Mouse (Mus musculus): ENCODE measurements around the gene Mex3a.
"Not testable (repeated sequence)": the region's sequence is repeated elsewhere in the genome, so short reads cannot be mapped to it uniquely, and the experiment has no call there.

The Mex3a gene

DNA sequence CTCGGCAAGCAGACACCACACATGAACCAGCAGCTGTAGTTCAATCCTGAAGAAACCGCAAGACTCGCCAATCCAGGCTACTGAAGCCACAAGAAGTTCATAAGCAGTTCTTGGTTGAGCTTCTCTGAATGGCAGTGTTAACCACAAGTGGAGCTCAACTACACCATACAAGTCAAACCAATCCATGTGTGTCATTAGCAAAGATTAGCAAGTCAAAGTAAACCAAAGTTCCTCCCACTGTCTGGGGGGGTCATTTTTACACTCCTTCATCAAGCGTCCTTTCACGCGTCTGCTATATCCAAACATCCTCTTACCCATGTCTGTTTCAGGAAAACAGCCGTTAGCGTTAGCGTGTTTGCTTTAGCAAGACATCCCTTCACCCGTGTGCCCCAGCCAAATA, 38.1 kb downstream of the Mex3a start:
- no peak for DNase-seq

GRCm38 (mm10) chr3:88571856-88572255, 39.7 kb downstream of the Mex3a start:
- no peak for DNase-seq

DNA sequence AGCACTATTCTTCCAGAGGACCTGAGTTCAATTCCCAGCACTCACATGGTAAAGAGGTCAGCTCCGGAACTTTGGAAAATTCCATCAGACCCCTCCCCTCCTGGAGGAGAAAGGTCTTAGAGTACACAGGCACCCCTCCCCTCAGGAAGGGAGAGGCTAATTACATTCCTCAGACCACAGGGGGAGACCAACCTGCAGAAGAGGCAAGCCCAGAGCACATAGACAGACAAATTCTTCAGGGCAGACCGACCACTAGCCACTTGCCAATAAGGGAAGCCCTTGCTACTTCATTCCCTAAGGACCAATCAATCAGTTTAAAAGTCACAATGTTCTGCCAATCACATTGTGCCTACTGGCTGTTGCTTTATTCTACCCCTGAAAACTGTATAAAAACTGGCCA, 40.6 kb downstream of the Mex3a start:
- no peak for DNase-seq

- no peak for DNase-seq
Observed at GRCm38 (mm10) chr3:88573810-88574209, 41.6 kb downstream of the Mex3a start.

DNA sequence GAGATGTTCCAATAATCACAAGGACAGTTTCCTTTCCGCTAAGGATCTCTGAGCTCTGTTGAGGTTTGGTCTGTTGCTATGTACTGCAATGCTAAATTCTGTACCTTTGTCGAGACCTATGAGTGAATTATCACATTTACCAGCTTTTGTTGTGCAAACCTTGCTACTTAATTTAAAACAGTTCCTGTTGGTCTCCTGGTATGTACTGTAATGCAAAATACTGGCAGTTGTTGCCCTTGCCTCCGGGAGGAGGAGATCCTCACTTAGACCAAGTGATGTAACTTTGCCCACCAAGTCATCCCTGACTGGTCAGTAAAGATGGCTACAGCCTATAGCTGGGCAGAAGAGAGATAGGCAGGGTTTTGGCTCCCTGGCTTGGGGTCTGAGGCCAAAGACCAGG, 43.3 kb downstream of the Mex3a start, which contains the start of gene Ssr2:
Gene Ssr2 (plus strand): TSS at position 337 of the 400 bp plus-strand sequence.
- DNase-seq: no peak

- DNase-seq: not testable (repeated sequence)
Observed at GRCm38 (mm10) chr3:88577846-88578245, 45.7 kb downstream of the Mex3a start.

GRCm38 (mm10) chr3:88578498-88579424, 46.6 kb downstream of the Mex3a start:
- DNase-seq: no peak

DNA sequence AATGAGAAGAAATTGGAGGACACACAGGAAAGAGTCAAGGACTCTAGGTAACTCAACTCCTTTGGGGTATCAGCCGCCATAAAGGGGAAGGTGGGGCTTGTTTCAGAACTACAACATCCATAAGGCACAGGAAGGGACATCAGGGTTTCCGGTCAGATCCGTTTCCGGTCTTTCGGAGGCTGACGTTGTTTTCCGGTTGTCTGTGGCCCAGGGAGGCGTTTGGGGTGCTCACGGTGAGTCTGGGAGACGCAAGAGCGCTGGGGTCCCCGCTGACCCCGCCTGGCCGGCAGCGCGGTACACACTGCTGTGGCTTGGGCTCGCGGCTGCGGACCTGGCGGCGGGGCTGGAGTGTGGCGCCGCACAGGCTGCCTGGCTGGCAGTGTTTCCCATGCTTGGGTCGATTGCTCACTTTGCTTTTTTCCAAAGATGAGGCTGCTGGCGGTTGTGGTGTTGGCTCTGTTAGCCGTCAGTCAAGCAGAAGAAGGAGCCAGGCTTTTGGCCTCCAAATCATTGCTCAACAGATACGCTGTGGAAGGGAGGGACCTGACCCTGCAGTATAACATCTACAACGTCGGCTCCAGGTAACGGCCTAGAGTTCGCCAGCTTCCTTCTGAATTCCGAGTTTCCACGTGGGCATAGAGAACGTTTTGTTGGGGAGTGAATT, 47.4 kb downstream of the Mex3a start:
- peak; percentile 65 to 70 for DNase-seq

DNA sequence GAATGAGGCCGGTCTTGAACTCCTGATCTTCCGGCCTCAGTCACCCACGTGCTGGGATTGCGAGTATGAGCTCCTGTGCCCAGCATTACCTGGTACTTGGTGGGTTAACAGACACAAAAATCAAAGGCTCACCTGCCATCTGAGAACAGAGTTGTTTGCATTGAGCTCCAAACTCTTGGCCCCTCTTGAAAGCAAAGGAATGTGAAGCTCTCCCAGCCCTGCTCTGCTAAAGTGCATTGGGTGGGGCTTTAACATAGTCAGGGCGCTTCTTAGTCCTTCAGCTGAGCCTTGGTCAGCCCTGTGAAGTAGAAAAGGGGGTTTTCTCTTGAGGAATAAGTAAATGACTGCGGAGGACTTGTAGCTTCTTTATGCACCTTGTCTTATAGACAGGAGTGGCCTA, 53.6 kb downstream of the Mex3a start:
- no peak for DNase-seq

DNA sequence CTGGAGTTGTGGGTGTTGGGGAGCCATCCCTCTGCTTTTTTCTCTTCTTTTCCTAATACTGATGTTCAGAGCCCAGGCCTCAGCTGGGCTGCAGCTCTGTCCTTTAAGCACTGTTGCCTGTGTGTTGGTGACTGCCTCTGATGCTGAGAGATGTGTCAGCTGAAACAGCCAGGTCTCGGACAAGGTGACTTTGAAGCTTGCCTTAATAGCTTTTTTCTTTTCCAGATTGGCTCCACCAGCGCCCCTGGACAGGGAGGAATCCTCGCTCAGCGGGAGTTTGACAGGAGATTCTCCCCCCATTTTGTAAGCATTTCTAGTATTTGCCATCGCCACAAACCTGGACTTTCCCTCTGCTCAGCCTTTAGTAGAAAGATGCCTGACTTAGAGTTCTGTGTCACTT, 54.4 kb downstream of the Mex3a start:
- no peak for DNase-seq

DNA sequence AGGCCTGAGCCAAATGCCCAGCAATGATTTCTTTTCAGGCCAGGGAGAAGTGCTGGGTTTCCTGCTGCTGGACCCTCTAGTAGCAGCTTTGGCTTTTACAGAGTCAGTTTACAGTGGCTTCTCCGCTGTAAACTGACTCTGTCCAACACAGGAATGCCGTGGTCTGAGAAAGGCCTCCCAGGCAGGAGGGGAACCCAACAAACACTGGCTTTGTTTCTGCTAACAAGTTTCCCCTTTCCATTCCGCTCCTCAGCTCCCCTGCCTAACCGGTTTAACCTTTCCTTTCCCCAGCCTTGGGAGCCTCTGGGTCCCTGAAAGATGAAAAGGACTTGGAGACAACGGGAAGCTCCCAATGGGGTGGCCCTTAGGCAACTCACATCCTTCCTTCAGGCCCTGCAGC, 58.1 kb downstream of the Mex3a start:
- DNase-seq: no peak

Measured in thymus, postnatal 36 days (tissue).